Mouse (Mus musculus): ENCODE results near the gene Gm20388. TPM values are rescaled to one million over a fixed set of nuclear protein-coding genes. Genes with fewer than 3 reads are reported as not detected.

The Gm20388 gene
- polyA plus RNA-seq, 1 experiment from 2014 or later, result not detected

DNA sequence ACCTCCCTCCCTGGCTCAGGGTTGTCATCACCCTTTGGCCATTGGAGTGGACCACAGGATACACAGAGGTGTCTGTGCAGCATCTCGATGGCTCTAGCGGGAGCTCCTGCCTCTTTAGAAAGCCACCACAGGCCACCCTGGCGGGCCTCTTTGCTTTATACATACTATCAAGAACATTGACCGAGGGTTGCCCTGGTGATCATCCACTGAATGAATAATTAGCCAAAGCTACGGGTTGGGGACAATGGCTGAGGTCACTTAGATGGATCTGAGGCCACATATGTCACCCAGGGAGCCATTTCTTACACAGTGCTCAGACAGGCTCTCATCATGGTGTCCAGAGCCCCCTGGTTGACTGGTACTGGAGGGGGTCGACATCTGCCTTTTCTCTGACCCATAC lies 107.7 kb downstream of the Gm20388 start:
- Histone ChIP-seq H3K27ac (replicated peaks) (no peak overlapping the region), H3K9me3 (no peaks in the 10 kb centered on the region), H3K27me3 (no peaks in the 10 kb centered on the region), H3K4me1 (no peaks in the 10 kb centered on the region), H3K9ac (replicated peaks) (no peak overlapping the region), H3K4me2 (replicated peaks) (no peak overlapping the region), H3K36me3 (no peaks in the 10 kb centered on the region), H3K4me3 (no peak overlapping the region)
- WGBS, result 55% methylated on average over 6 of the region's 6 CpGs
- ATAC-seq (replicated peaks), result no peak

GRCm38 (mm10) chr8:120019297-120019696 lies 108.7 kb downstream of the Gm20388 start:
- H3K4me1 ChIP-seq, result no peaks in the 10 kb centered on the region
- H3K27me3 ChIP-seq, result no peaks in the 10 kb centered on the region
- H3K4me2 ChIP-seq (replicated peaks), result no peak overlapping the region
- H3K9ac ChIP-seq (replicated peaks), result no peak overlapping the region
- no peaks in the 10 kb centered on the region for H3K9me3 ChIP-seq
- no peak overlapping the region for H3K4me3 ChIP-seq
- 78% methylated on average over 5 of the region's 5 CpGs for whole genome bisulfite sequencing
- no peak overlapping the region for H3K27ac ChIP-seq (replicated peaks)
- H3K36me3 ChIP-seq, result no peaks in the 10 kb centered on the region
- no peak for ATAC-seq (replicated peaks)

- H3K4me2 ChIP-seq (replicated peaks), result no peak overlapping the region
- H3K36me3 ChIP-seq, result no peaks in the 10 kb centered on the region
- H3K27ac ChIP-seq (replicated peaks), result no peak overlapping the region
- WGBS, result 68% methylated on average over 7 of the region's 7 CpGs
- no peak overlapping the region for H3K9ac ChIP-seq (replicated peaks)
- no peaks in the 10 kb centered on the region for H3K9me3 ChIP-seq
- H3K4me3 ChIP-seq, result no peak overlapping the region
- H3K27me3 ChIP-seq, result no peaks in the 10 kb centered on the region
- ATAC-seq (replicated peaks), result no peak
- H3K4me1 ChIP-seq, result no peaks in the 10 kb centered on the region
Observed at GRCm38 (mm10) chr8:120020298-120020697, 109.7 kb downstream of the Gm20388 start.

GRCm38 (mm10) chr8:120026199-120026598 lies 115.6 kb downstream of the Gm20388 start:
- no peaks in the 10 kb centered on the region for H3K9me3 ChIP-seq
- no peaks in the 10 kb centered on the region for H3K36me3 ChIP-seq
- no peak overlapping the region for H3K27ac ChIP-seq (replicated peaks)
- no peak overlapping the region for H3K4me2 ChIP-seq (replicated peaks)
- no peak for ATAC-seq (replicated peaks)
- no peak overlapping the region for H3K9ac ChIP-seq (replicated peaks)
- H3K27me3 ChIP-seq, result no peaks in the 10 kb centered on the region
- H3K4me1 ChIP-seq, result no peaks in the 10 kb centered on the region
- no peak overlapping the region for H3K4me3 ChIP-seq
- WGBS, result 93% methylated on average over 5 of the region's 5 CpGs

- Histone ChIP-seq H3K4me2 (replicated peaks) (no peak overlapping the region), H3K27me3 (no peaks in the 10 kb centered on the region), H3K4me1 (no peaks in the 10 kb centered on the region), H3K9ac (replicated peaks) (no peak overlapping the region), H3K4me3 (no peak overlapping the region), H3K27ac (replicated peaks) (no peak overlapping the region), H3K9me3 (no peaks in the 10 kb centered on the region), H3K36me3 (no peaks in the 10 kb centered on the region)
- WGBS, result 90% methylated on average over 6 of the region's 6 CpGs
- ATAC-seq (replicated peaks), result no peak
Observed at GRCm38 (mm10) chr8:120026991-120027390, 116.3 kb downstream of the Gm20388 start.

- H3K9ac ChIP-seq (replicated peaks), result no peak overlapping the region
- H3K4me2 ChIP-seq (replicated peaks), result no peak overlapping the region
- no peak for ATAC-seq (replicated peaks)
- H3K9me3 ChIP-seq, result no peaks in the 10 kb centered on the region
- WGBS, result 77% methylated on average over 5 of the region's 5 CpGs
- H3K27me3 ChIP-seq, result no peaks in the 10 kb centered on the region
- no peaks in the 10 kb centered on the region for H3K36me3 ChIP-seq
- no peak overlapping the region for H3K27ac ChIP-seq (replicated peaks)
- H3K4me1 ChIP-seq, result no peaks in the 10 kb centered on the region
- H3K4me3 ChIP-seq, result no peak overlapping the region
Observed at GRCm38 (mm10) chr8:120030447-120030846, 119.8 kb downstream of the Gm20388 start.

GRCm38 (mm10) chr8:120032549-120033208 lies 122.0 kb downstream of the Gm20388 start:
- 81% methylated on average over 5 of the region's 5 CpGs for WGBS
- H3K4me1 ChIP-seq, result no peaks in the 10 kb centered on the region
- no peaks in the 10 kb centered on the region for H3K9me3 ChIP-seq
- H3K36me3 ChIP-seq, result no peaks in the 10 kb centered on the region
- H3K9ac ChIP-seq (replicated peaks), result no peak overlapping the region
- no peaks in the 10 kb centered on the region for H3K27me3 ChIP-seq
- H3K27ac ChIP-seq (replicated peaks), result no peak overlapping the region
- H3K4me3 ChIP-seq, result no peak overlapping the region
- no peak for ATAC-seq (replicated peaks)
- no peak overlapping the region for H3K4me2 ChIP-seq (replicated peaks)

DNA sequence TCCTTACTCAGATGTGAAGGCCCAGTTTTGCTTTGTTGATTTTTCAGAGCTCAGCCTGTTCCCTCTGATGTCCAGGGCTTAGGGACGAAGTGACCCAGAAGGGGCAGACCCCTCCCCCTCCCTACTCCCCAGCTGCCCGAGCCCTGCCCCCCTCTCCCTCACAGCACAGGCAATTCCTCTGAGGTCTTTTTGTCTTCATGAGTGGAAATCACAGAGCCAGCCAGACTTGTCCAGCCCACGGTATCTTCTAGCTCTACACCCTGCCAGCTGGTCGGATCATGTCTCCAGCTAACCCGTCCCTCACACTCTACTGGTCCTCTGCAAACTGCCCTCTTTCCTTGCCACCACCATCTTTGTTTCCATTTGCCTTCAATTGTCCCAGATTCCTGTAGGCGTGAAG lies 123.8 kb downstream of the Gm20388 start:
- H3K9ac ChIP-seq (replicated peaks), result no peak overlapping the region
- no peaks in the 10 kb centered on the region for H3K27me3 ChIP-seq
- ATAC-seq (replicated peaks), result no peak
- WGBS, result 30% methylated on average over 6 of the region's 6 CpGs
- no peaks in the 10 kb centered on the region for H3K4me1 ChIP-seq
- H3K27ac ChIP-seq (replicated peaks), result no peak overlapping the region
- no peaks in the 10 kb centered on the region for H3K9me3 ChIP-seq
- no peak overlapping the region for H3K4me3 ChIP-seq
- H3K4me2 ChIP-seq (replicated peaks), result no peak overlapping the region
- no peaks in the 10 kb centered on the region for H3K36me3 ChIP-seq

DNA sequence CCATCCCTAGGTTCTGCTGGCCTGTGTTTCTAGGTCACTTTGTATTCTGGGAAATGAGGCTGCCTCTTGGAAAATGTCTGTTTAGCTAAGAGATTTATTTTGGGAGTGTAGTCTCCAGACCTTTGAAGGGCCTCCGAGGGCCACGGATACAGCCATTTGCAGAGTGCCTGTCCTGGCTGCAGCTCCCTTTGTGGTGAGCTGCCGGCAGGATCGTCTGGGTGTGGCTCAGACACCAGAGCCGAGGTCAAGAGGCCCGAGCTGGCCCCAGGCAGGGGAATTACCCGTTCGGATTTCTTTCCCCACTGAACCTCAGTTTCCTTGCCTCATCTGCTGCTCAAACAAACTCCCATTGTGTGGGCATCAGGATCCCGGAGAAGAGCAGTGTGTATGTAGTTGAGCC lies 125.5 kb downstream of the Gm20388 start:
- no peaks in the 10 kb centered on the region for H3K27me3 ChIP-seq

GRCm38 (mm10) chr8:120036578-120036977 lies 125.9 kb downstream of the Gm20388 start:
- Histone ChIP-seq H3K9me3 (no peaks in the 10 kb centered on the region), H3K4me1 (no peaks in the 10 kb centered on the region), H3K27me3 (no peaks in the 10 kb centered on the region), H3K36me3 (no peaks in the 10 kb centered on the region), H3K27ac (replicated peaks) (no peak overlapping the region), H3K4me2 (replicated peaks) (no peak overlapping the region), H3K9ac (replicated peaks) (no peak overlapping the region), H3K4me3 (no peak overlapping the region)
- WGBS, result 82% methylated on average over 4 of the region's 4 CpGs
- no peak for ATAC-seq (replicated peaks)

More for the DNA sequence above, 125.5 kb downstream of the Gm20388 start:
- Histone ChIP-seq H3K9ac (replicated peaks) (no peak overlapping the region), H3K9me3 (no peaks in the 10 kb centered on the region), H3K4me3 (no peak overlapping the region), H3K27ac (replicated peaks) (no peak overlapping the region), H3K4me1 (no peaks in the 10 kb centered on the region), H3K4me2 (replicated peaks) (no peak overlapping the region), H3K36me3 (no peaks in the 10 kb centered on the region)
- ATAC-seq (replicated peaks), result no peak
- 46% methylated on average over 9 of the region's 9 CpGs for WGBS

- H3K4me3 ChIP-seq, result no peak overlapping the region
- no peak overlapping the region for H3K9ac ChIP-seq (replicated peaks)
- no peaks in the 10 kb centered on the region for H3K27me3 ChIP-seq
- H3K36me3 ChIP-seq, result no peaks in the 10 kb centered on the region
- H3K9me3 ChIP-seq, result no peaks in the 10 kb centered on the region
- H3K27ac ChIP-seq (replicated peaks), result no peak overlapping the region
- H3K4me1 ChIP-seq, result no peaks in the 10 kb centered on the region
- 87% methylated on average over 15 of the region's 15 CpGs for WGBS
- no peak for ATAC-seq (replicated peaks)
- no peak overlapping the region for H3K4me2 ChIP-seq (replicated peaks)
Observed at GRCm38 (mm10) chr8:120037199-120037598, 126.6 kb downstream of the Gm20388 start.

GRCm38 (mm10) chr8:120037611-120038010 lies 127.0 kb downstream of the Gm20388 start:
- Histone ChIP-seq H3K36me3 (no peaks in the 10 kb centered on the region), H3K9ac (replicated peaks) (no peak overlapping the region), H3K4me1 (no peaks in the 10 kb centered on the region), H3K27me3 (no peaks in the 10 kb centered on the region), H3K4me2 (replicated peaks) (no peak overlapping the region), H3K4me3 (no peak overlapping the region), H3K9me3 (no peaks in the 10 kb centered on the region), H3K27ac (replicated peaks) (no peak overlapping the region)
- WGBS, result 84% methylated on average over 8 of the region's 8 CpGs
- ATAC-seq (replicated peaks), result no peak

GRCm38 (mm10) chr8:120038741-120039140 lies 128.1 kb downstream of the Gm20388 start:
- WGBS, result 90% methylated on average over 12 of the region's 12 CpGs
- ATAC-seq (replicated peaks), result no peak
- Histone ChIP-seq H3K27ac (replicated peaks) (no peak overlapping the region), H3K9me3 (no peaks in the 10 kb centered on the region), H3K4me2 (replicated peaks) (no peak overlapping the region), H3K36me3 (no peaks in the 10 kb centered on the region), H3K4me3 (no peak overlapping the region), H3K27me3 (no peaks in the 10 kb centered on the region), H3K4me1 (no peaks in the 10 kb centered on the region), H3K9ac (replicated peaks) (no peak overlapping the region)

Data from forebrain, embryonic 15.5 days (tissue).